In genomic region chr5:6294336-6294735, GRCm38 (mm10) we compare ENCODE assay signal across 16 mouse cellular contexts.
"Had no signal": no experiment of that assay in that cellular context is flagged by ENCODE, and none has a peak within 500 bp of the region (broad histone marks: within the 10 kb centered on the region; RNA-seq: fewer than 3 reads in every experiment).

No protein-coding gene starts in this region.

- H3K27ac ChIP-seq: layer of hippocampus, adult 2 months; limb, embryonic 12.5 days; liver, embryonic 13.5 days; lung, embryonic 15.5 days; macrophage; neural tube, embryonic 12.5 days; stomach, postnatal 0 days had no signal

- H3K9ac ChIP-seq: limb, embryonic 12.5 days; liver, embryonic 13.5 days; liver, postnatal 0 days; lung, embryonic 15.5 days; neural tube, embryonic 12.5 days had no signal

- DNase-seq: kidney, adult 9 months; kidney, postnatal 10 days; kidney, postnatal 4 days; liver; liver, embryonic 13.5 days; liver, postnatal 0 days; lung, postnatal 14 days; right cerebral cortex, adult 18-20 months; thymus, postnatal 4 days had no signal

- H3K4me1 ChIP-seq: limb, embryonic 12.5 days; liver, embryonic 13.5 days; lung, embryonic 15.5 days; megakaryocyte, embryonic 14.5 days; neural tube, embryonic 12.5 days had no signal

- H3K36me3 ChIP-seq: limb, embryonic 12.5 days; liver, embryonic 13.5 days; lung, embryonic 15.5 days; neural tube, embryonic 12.5 days had no signal

- H3K4me3 ChIP-seq: layer of hippocampus, adult 2 months; limb, embryonic 12.5 days; liver, embryonic 13.5 days; lung, embryonic 15.5 days; neural tube, embryonic 12.5 days had no signal

- H3K9me3 ChIP-seq: limb, embryonic 12.5 days; liver, embryonic 13.5 days; lung, embryonic 15.5 days; megakaryocyte, embryonic 14.5 days; neural tube, embryonic 12.5 days had no signal

- H3K27me3 ChIP-seq: limb, embryonic 12.5 days; liver, embryonic 13.5 days; lung, embryonic 15.5 days; megakaryocyte, embryonic 14.5 days; neural tube, embryonic 12.5 days had no signal

- ATAC-seq: liver, postnatal 0 days had no signal

- H3K4me2 ChIP-seq: limb, embryonic 12.5 days; liver, embryonic 13.5 days; lung, embryonic 15.5 days; neural tube, embryonic 12.5 days had no signal
